Mouse (Mus musculus) brain, embryonic 14.5 days (tissue): ENCODE results near the gene Ppp2r1b.

Experiments
- CTCF ChIP-seq: fragments of 200-500 bp; IDR thresholded peaks from 2 replicates; pipeline ENCODE4 v1.5.1; 2012; ENCODE audit warnings: inconsistent platforms, mild to moderate bottlenecking, moderate library complexity, borderline replicate concordance; ENCODE audit not compliant: insufficient read depth, insufficient read length; ENCODE audit errors: extremely low read depth
- POLR2A ChIP-seq: fragments of 200-500 bp; IDR thresholded peaks from 2 replicates; pipeline ENCODE4 v1.6.1; 2012; ENCODE audit warnings: mild to moderate bottlenecking, inconsistent platforms, borderline replicate concordance; ENCODE audit not compliant: poor library complexity, insufficient read depth, insufficient read length, severe bottlenecking; ENCODE audit errors: extremely low read depth

- TF ChIP-seq POLR2A (no peak), CTCF (no peak)
These were observed 23.1 kb downstream of the Ppp2r1b start for GRCm38 (mm10) chr9:50868182-50868581.
